Mouse (Mus musculus): ENCODE results near the gene Gm15319. TPM values are rescaled to one million over a fixed set of nuclear protein-coding genes. Genes with fewer than 3 reads are reported as not detected.
"Not testable (repeated sequence)": the region's sequence is repeated elsewhere in the genome, so short reads cannot be mapped to it uniquely, and the experiment has no call there.

Gene Gm15319
- polyA plus RNA-seq, 1 experiment from 2014 or later = not detected

DNA sequence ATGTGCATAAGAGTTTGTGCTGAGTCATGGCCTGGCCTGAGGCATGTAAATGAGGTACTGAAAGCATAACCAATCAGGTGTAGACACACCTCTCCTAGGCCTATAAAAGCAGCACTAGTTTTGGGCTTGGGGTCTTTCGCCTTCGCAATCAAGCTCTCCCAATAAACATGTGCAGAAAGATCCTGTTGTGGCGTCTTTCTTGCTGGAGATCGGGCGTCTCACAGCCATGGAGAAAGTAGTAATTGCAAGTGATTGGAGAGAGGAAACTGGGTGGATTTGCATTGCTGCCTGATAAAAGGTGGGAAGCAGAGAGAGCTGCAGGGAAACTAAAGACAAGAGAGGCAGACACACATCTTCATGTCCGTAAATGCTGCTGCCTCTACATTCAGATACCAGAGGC is 60.3 kb downstream of the Gm15319 start:
- H3K4me2 ChIP-seq (ENCODE audit: low read depth, low read length); H3K36me3 ChIP-seq (ENCODE audit: control insufficient read depth, insufficient read depth); H3K4me1 ChIP-seq (ENCODE audit: control insufficient read depth, low read depth, low read length); H3K4me3 ChIP-seq (ENCODE audit: low read depth, low read length); H3K9ac ChIP-seq (ENCODE audit: low read depth, low read length); H3K27me3 ChIP-seq (ENCODE audit: control insufficient read depth, insufficient read depth, low read depth, low read length); H3K9me3 ChIP-seq (replicated peaks; ENCODE audit: control insufficient read depth, low read length); H3K27ac ChIP-seq (ENCODE audit: low read length); ATAC-seq (ENCODE audit: low read depth): not testable (repeated sequence)
- WGBS (ENCODE audit: insufficient replicate concordance) = 79% methylated on average over 5 of the region's 6 CpGs

DNA sequence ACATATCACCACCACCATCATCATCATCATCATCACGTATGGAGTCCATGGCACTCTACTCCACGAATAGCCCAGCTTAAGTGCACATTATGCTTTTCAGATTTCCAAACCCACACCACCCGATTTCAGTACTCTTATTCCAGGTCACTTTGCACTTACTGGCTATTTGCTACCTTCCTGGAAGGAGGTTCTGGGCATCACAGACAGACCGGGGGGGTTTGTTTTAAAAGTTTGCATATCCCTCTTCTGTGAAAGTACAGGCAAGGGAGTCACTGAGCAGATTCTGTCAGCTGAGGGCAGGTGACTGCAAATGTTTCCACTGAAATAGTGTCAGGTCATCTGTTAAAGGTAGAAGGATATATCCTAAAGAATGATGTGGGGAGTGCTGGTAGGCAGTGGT is 63.0 kb downstream of the Gm15319 start:
- H3K9me3 ChIP-seq (replicated peaks; ENCODE audit: control insufficient read depth, low read length); ATAC-seq (ENCODE audit: low read depth); H3K9ac ChIP-seq (ENCODE audit: low read depth, low read length); H3K27ac ChIP-seq (ENCODE audit: low read length); H3K4me3 ChIP-seq (ENCODE audit: low read depth, low read length); H3K36me3 ChIP-seq (ENCODE audit: control insufficient read depth, insufficient read depth); H3K27me3 ChIP-seq (ENCODE audit: control insufficient read depth, insufficient read depth, low read depth, low read length); H3K4me2 ChIP-seq (ENCODE audit: low read depth, low read length); H3K4me1 ChIP-seq (ENCODE audit: control insufficient read depth, low read depth, low read length): not testable (repeated sequence)
- WGBS (ENCODE audit: insufficient replicate concordance) = 53% methylated on average over 4 of the region's 4 CpGs

- H3K4me1 ChIP-seq (ENCODE audit: control insufficient read depth, low read depth, low read length); H3K4me3 ChIP-seq (ENCODE audit: low read depth, low read length); H3K4me2 ChIP-seq (ENCODE audit: low read depth, low read length); H3K27me3 ChIP-seq (ENCODE audit: control insufficient read depth, insufficient read depth, low read depth, low read length); H3K9me3 ChIP-seq (replicated peaks; ENCODE audit: control insufficient read depth, low read length); H3K27ac ChIP-seq (ENCODE audit: low read length); ATAC-seq (ENCODE audit: low read depth); H3K9ac ChIP-seq (ENCODE audit: low read depth, low read length); H3K36me3 ChIP-seq (ENCODE audit: control insufficient read depth, insufficient read depth): not testable (repeated sequence)
- WGBS (ENCODE audit: insufficient replicate concordance) = 75% methylated on average over 12 of the region's 13 CpGs
Measured at GRCm38 (mm10) chr8:20297939-20298505, 65.0 kb downstream of the Gm15319 start.

DNA sequence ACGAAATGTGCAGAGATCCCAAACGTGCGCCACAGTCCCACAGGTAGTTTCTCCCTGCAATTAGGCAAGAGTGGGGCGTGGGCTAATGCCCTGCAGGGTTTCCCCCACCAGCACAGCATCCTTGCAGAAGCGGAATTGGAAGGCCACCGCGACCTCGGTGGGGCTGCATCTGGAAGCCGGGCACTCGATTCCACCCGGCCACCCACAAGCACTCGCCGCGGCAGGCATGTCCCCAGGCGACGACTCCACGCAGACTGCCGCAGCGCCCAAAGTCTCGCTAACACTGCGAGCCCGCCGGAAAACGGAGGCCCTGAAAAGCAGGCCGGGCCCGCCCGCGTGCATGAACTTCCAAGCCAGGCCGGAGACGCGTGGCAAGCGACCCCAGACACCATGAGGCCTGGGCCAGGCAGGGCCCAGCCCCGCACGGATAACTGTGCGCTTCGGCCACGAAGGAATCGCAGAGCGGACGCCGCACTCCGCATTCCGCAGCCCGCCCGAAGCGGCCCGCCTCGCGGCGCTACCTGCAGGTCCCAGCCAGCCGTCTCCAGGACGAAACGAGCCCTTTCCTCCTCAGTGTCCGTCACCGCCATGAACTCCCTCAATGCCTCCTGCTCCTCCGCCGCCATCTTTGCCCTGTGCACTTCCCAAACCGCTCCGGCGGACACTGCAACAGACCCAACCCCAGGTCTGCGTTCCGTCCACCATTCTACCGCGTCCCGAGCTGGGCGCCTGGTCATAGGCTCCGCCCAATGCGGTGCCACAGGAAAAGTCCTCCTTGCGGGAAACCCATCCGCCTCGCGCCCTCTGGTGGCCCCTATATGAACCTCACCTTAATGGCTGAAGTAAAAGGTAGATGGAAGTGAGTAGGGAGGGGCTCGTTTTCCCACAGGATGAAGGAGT is 66.0 kb downstream of the Gm15319 start:
- peak; percentile 100 for ATAC-seq (ENCODE audit: low read depth)
- not testable (repeated sequence) for H3K4me1 ChIP-seq (ENCODE audit: control insufficient read depth, low read depth, low read length); H3K27ac ChIP-seq (ENCODE audit: low read length)

GRCm38 (mm10) chr8:20295881-20296280 is 67.1 kb downstream of the Gm15319 start:
- 72% methylated on average over 2 of the region's 4 CpGs for WGBS (ENCODE audit: insufficient replicate concordance)
- ATAC-seq (ENCODE audit: low read depth) = not testable (repeated sequence)

More for the DNA sequence above, 66.0 kb downstream of the Gm15319 start:
- peak overlapping the region; percentile 68 for H3K4me2 ChIP-seq (ENCODE audit: low read depth, low read length)
- H3K9ac ChIP-seq (ENCODE audit: low read depth, low read length) = peak overlapping the region; percentile 81
- not testable (repeated sequence) for H3K36me3 ChIP-seq (ENCODE audit: control insufficient read depth, insufficient read depth); H3K9me3 ChIP-seq (replicated peaks; ENCODE audit: control insufficient read depth, low read length); H3K27me3 ChIP-seq (ENCODE audit: control insufficient read depth, insufficient read depth, low read depth, low read length)
- peak overlapping the region; percentile 68 for H3K4me3 ChIP-seq (ENCODE audit: low read depth, low read length)
- WGBS (ENCODE audit: insufficient replicate concordance) = 5% methylated on average over 56 of the region's 73 CpGs

GRCm38 (mm10) chr8:20294826-20295225 is 68.2 kb downstream of the Gm15319 start:
- not testable (repeated sequence) for ATAC-seq (ENCODE audit: low read depth); H3K9ac ChIP-seq (ENCODE audit: low read depth, low read length); H3K36me3 ChIP-seq (ENCODE audit: control insufficient read depth, insufficient read depth); H3K9me3 ChIP-seq (replicated peaks; ENCODE audit: control insufficient read depth, low read length); H3K4me3 ChIP-seq (ENCODE audit: low read depth, low read length); H3K27ac ChIP-seq (ENCODE audit: low read length); H3K4me1 ChIP-seq (ENCODE audit: control insufficient read depth, low read depth, low read length); H3K4me2 ChIP-seq (ENCODE audit: low read depth, low read length); H3K27me3 ChIP-seq (ENCODE audit: control insufficient read depth, insufficient read depth, low read depth, low read length)
- 73% methylated on average over 3 of the region's 4 CpGs for WGBS (ENCODE audit: insufficient replicate concordance)

More at GRCm38 (mm10) chr8:20295881-20296280, 67.1 kb downstream of the Gm15319 start:
- not testable (repeated sequence) for H3K27me3 ChIP-seq (ENCODE audit: control insufficient read depth, insufficient read depth, low read depth, low read length); H3K9me3 ChIP-seq (replicated peaks; ENCODE audit: control insufficient read depth, low read length); H3K36me3 ChIP-seq (ENCODE audit: control insufficient read depth, insufficient read depth); H3K27ac ChIP-seq (ENCODE audit: low read length); H3K9ac ChIP-seq (ENCODE audit: low read depth, low read length); H3K4me2 ChIP-seq (ENCODE audit: low read depth, low read length); H3K4me1 ChIP-seq (ENCODE audit: control insufficient read depth, low read depth, low read length); H3K4me3 ChIP-seq (ENCODE audit: low read depth, low read length)

- not testable (repeated sequence) for H3K9me3 ChIP-seq (replicated peaks; ENCODE audit: control insufficient read depth, low read length); H3K27me3 ChIP-seq (ENCODE audit: control insufficient read depth, insufficient read depth, low read depth, low read length); H3K9ac ChIP-seq (ENCODE audit: low read depth, low read length); H3K27ac ChIP-seq (ENCODE audit: low read length); H3K4me2 ChIP-seq (ENCODE audit: low read depth, low read length); H3K4me3 ChIP-seq (ENCODE audit: low read depth, low read length); H3K4me1 ChIP-seq (ENCODE audit: control insufficient read depth, low read depth, low read length); H3K36me3 ChIP-seq (ENCODE audit: control insufficient read depth, insufficient read depth); ATAC-seq (ENCODE audit: low read depth)
Measured at GRCm38 (mm10) chr8:20293966-20294365, 69.0 kb downstream of the Gm15319 start.

DNA sequence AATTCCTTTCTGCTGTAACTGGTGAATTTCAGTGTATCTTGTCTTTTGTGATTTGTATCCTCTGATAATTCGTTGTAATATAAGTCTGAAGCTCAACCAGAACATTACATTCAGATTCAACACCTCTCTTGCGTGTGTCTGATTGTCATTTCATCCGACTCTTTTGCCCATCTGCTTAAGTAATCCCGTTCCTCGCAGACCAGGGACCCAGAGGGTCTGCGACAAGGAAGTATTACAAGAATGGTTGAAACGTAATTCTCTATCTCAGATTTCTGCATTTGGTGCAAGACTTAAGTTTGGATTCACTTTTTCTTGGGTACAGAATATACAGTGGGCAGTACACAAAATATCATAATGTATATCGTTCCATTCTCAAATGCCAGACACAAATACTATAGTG is 73.0 kb downstream of the Gm15319 start:
- ATAC-seq (ENCODE audit: low read depth); H3K4me1 ChIP-seq (ENCODE audit: control insufficient read depth, low read depth, low read length); H3K36me3 ChIP-seq (ENCODE audit: control insufficient read depth, insufficient read depth); H3K27ac ChIP-seq (ENCODE audit: low read length); H3K27me3 ChIP-seq (ENCODE audit: control insufficient read depth, insufficient read depth, low read depth, low read length); H3K4me2 ChIP-seq (ENCODE audit: low read depth, low read length); H3K9me3 ChIP-seq (replicated peaks; ENCODE audit: control insufficient read depth, low read length); H3K4me3 ChIP-seq (ENCODE audit: low read depth, low read length); H3K9ac ChIP-seq (ENCODE audit: low read depth, low read length): not testable (repeated sequence)
- WGBS (ENCODE audit: insufficient replicate concordance) = 65% methylated on average over 4 of the region's 8 CpGs

- not testable (repeated sequence) for ATAC-seq (ENCODE audit: low read depth); H3K27ac ChIP-seq (ENCODE audit: low read length); H3K9me3 ChIP-seq (replicated peaks; ENCODE audit: control insufficient read depth, low read length); H3K36me3 ChIP-seq (ENCODE audit: control insufficient read depth, insufficient read depth); H3K4me3 ChIP-seq (ENCODE audit: low read depth, low read length); H3K27me3 ChIP-seq (ENCODE audit: control insufficient read depth, insufficient read depth, low read depth, low read length); H3K9ac ChIP-seq (ENCODE audit: low read depth, low read length); H3K4me2 ChIP-seq (ENCODE audit: low read depth, low read length); H3K4me1 ChIP-seq (ENCODE audit: control insufficient read depth, low read depth, low read length)
- WGBS (ENCODE audit: insufficient replicate concordance) = 41% methylated on average over 1 of the region's 3 CpGs
Measured at GRCm38 (mm10) chr8:20288878-20289277, 74.1 kb downstream of the Gm15319 start.

Measured in liver, embryonic 16.5 days (tissue).